Mouse (Mus musculus): ENCODE measurements around the gene Exoc4.

The Exoc4 gene

DNA sequence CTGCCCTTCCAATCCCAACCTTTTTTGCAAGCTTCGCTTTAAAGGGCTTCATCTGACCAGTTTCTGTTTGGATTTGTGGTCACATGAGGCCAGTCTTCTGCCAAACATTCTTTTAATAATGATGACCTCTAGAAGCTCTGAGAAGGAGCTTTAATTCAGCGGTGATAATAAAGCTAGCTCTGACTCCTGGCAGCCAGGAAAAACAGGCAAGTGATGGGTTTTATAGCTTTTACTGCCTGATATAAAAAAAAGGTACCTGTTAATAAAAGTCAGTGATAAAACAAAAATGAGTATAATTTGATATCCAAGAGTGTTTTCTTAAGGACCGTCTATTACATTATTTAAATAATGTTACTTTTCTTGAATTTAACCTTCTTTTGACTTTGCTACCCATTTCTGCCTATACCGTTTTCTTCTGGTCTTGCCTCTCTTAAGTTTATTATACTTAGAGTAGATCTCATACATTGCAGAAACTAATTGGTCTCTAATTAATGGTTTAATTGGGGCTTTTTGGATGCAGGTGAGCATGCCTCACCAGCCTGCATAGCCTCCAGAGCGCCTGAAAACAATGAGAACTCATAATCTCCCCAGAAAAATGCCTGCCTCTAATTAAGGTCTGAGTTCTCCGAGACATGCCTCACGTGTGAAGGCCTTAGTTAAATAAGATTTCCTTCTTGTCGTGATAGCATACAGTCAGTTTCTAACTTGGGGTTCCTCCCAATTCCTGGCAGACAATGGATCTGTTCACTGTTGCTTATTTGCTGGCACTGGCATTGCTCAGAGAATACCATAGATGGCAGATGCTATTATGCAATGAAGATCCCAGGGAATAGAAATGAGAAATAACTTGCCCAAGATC lies 681.4 kb downstream of the Exoc4 start:
- DNase-seq (ENCODE audit: low spot score in 2 of 2) = no peak

- DNase-seq (ENCODE audit: low spot score in 2 of 2) = no peak
These were observed 689.0 kb downstream of the Exoc4 start for GRCm38 (mm10) chr6:33937906-33938305.

GRCm38 (mm10) chr6:33939169-33939568 lies 690.3 kb downstream of the Exoc4 start:
- DNase-seq (ENCODE audit: low spot score in 2 of 2) = no peak

- DNase-seq (ENCODE audit: low spot score in 2 of 2) = peak; percentile 5 to 31
These were observed 698.1 kb downstream of the Exoc4 start for GRCm38 (mm10) chr6:33946911-33947489.

DNA sequence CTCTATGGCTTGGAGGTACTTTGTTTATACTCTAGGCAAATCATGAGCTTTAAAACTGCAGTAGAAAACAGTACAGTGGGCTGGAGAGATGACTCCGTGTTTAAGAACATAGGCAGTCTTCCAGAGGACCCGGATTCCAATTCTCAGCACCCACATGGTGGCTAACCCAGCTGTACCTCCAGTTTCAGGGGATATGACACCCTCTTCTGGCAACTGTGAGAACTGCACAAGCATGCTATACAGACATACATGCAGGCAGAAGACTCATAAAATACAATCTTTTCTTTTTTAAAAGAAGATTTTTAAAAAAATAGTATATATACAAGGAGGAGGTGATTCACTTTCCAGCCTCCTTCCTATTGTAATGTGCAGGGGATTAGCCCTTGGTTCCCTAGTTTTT lies 701.2 kb downstream of the Exoc4 start:
- DNase-seq (ENCODE audit: low spot score in 2 of 2) = no peak

DNA sequence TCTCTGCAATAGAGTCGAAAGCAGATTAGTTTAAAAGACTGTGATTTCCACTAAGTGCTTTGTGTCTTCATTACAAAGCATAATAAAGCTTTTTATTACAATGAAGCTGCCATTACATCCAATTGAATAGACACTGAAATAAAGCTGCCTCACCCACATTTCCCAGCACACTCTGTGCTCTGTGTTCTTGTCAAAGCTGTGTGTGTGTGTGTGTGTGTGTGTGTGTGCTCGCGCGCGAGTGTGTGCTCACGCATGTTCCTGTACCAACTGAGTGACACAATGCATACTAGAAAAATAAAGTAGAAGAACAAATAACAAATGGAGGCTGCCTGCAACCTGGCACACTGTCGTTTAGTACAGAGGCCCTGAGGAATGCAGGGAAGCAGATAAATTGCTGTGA lies 706.6 kb downstream of the Exoc4 start:
- DNase-seq (ENCODE audit: low spot score in 2 of 2) = no peak

- DNase-seq (ENCODE audit: low spot score in 2 of 2) = no peak
These were observed 709.4 kb downstream of the Exoc4 start for GRCm38 (mm10) chr6:33958281-33958680.

DNA sequence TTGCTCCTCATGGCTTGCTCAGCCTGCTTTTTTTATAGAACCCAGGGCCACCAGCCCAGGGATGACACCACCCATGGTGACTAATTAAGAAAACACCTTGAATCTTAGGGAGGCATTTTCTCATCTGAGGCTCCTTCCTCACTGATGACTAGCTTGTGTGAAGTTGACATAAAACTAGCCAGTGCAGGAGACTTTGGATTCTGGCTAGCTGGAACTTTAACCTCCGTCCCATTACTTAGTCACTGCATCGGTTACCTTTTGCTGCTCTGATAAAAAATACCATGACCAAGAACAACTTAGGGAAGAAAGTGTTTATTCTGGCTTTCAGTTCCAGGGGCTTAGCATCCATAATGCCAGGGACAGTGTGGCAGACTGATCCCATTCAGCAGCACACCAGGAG lies 711.9 kb downstream of the Exoc4 start:
- no peak for DNase-seq (ENCODE audit: low spot score in 2 of 2)

- no peak for DNase-seq (ENCODE audit: low spot score in 2 of 2)
These were observed 714.2 kb downstream of the Exoc4 start for GRCm38 (mm10) chr6:33963092-33963491.

DNA sequence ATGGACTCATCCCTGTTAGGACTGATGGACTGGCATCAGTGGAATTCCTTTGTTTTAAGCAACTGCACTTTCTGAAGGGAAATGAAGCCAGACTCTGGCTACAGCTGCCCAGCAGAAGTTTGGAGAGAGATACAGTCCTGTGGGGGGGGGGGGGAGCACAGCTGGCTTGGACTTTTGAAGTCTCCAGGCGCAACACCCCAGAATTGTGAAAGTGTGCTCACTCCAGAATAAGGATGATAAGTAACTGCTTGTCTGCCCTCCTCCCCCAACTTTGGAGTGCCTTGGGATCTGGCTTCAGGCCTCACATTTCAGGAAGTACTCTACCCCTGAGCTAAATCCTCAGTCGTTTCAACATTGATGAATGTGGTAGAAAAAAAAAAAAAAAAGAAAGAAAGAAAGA lies 716.7 kb downstream of the Exoc4 start:
- no peak for DNase-seq (ENCODE audit: low spot score in 2 of 2)

DNA sequence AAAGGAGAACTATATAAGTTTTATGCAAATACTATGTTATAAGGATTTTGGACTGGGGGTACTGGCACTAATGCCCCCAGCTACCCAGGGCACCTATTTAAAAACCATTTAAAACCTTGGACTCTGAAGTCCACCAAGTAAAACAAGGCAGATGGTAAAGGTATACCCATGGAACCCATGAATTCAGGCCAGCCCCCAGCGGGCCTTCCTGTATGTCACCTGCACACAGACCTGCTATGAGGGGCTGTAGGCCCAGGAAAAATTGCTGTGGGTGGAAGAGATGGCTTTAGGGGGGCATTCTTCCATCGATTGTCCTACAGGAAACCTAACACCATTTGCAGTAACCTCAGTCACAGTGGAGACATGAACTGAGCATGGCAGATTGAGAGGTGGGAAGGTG lies 719.9 kb downstream of the Exoc4 start:
- no peak for DNase-seq (ENCODE audit: low spot score in 2 of 2)

- DNase-seq (ENCODE audit: low spot score in 2 of 2) = no peak
These were observed 723.9 kb downstream of the Exoc4 start for GRCm38 (mm10) chr6:33972801-33973200.

DNA sequence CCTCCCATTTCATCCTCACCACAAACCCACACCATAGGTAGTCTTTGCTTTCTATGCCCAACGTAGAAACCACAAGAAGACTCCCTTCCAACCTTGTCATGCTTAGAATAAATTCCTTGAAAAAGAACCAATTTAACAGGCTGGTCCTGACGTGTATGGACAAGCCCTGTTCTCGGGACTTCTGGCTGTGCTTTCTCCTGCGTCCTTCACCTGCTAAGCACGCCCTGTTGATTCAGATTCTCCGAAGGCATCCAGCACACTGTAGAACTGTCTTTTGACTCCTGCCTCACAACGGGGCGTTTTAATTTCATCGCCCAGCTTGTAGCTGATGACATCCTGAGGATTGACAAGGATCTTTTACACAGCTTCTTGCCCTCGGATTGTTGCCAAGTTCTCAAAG lies 727.7 kb downstream of the Exoc4 start:
- no peak for DNase-seq (ENCODE audit: low spot score in 2 of 2)

GRCm38 (mm10) chr6:33977448-33977847 lies 728.6 kb downstream of the Exoc4 start:
- no peak for DNase-seq (ENCODE audit: low spot score in 2 of 2)

DNA sequence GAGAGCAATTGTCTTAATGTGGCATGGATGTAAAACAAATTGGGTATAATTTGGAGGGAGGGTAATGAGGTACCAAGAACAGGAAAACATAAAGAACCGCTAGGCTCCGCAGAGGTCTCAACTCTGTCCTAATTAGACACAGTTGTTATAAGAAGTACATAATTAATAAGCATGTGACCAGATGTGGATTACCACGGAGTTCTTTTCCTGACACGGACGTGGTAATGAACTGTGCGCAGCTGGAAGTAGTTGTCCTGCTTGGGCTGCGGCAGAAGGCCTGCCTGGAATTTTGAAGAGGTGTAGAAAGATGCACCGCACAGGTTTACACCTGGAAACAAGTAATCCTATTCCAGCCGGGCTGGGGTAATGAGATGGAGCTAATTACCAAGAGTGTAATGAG lies 729.0 kb downstream of the Exoc4 start:
- no peak for DNase-seq (ENCODE audit: low spot score in 2 of 2)

DNA sequence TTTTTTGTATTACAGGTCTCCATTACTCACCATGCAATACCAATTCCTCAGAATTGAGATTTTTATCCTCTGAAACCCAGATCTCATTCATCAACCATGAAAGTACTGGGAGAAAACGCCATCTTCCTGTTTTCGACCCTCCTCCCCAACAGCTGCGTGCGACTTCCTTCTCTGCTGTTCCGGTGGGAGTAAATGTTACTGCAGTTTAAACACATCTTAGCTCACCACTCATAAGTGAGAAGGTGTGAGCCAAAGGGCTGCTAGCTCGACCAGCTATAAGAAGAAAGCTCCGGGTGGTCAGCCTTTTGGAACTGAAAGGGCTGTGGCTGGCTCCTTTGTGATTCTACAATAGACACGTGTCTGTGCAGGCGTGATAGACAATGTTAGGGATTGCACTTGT lies 733.8 kb downstream of the Exoc4 start:
- DNase-seq (ENCODE audit: low spot score in 2 of 2) = peak; percentile 8 to 37

DNA sequence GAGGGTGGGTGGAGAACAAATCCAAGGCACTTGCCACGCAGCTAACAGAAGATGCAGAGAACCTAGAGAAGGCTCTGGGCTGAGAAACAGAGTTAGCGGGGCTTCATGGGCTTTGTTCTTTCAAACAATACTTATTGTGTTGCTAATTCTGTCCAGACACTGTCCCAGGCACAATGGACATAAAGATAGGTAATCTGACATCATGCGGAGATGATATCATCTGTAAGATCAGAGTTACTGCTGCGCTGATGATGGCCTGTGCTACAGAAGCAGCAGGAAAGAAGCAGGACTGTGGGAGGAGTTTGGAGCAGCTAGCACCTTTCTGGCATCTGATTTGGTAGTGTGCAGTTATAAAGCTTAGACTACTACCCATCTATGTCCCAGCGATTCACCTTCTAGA lies 738.2 kb downstream of the Exoc4 start:
- no peak for DNase-seq (ENCODE audit: low spot score in 2 of 2)

GRCm38 (mm10) chr6:33992213-33993034 lies 743.5 kb downstream of the Exoc4 start:
- no peak for DNase-seq (ENCODE audit: low spot score in 2 of 2)

GRCm38 (mm10) chr6:33993842-33994241 lies 745.0 kb downstream of the Exoc4 start:
- DNase-seq (ENCODE audit: low spot score in 2 of 2) = no peak

- DNase-seq (ENCODE audit: low spot score in 2 of 2) = no peak
These were observed 749.7 kb downstream of the Exoc4 start for GRCm38 (mm10) chr6:33998590-33998989.

- no peak for DNase-seq (ENCODE audit: low spot score in 2 of 2)
These were observed 750.6 kb downstream of the Exoc4 start for GRCm38 (mm10) chr6:33999530-33999929.

DNA sequence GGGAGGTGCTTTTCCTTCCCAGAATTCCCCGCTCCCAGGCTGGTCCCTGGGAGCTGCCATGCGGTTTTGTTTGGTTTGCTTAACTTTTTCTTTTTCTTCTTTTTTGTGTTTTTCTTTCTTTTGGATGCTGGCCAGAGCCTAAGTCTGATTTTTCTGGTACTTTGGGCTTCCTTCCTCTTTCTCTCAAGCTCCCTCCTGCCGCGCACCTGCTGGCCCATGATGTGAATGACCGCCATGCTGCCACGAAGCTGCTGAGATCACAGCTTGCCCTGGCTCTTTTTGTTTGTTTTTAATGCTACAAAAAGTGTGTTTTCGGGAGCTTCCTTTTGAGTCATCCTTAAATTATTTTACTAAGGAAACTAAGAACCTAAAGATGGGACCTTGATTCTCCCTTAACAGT lies 751.8 kb downstream of the Exoc4 start:
- DNase-seq (ENCODE audit: low spot score in 2 of 2) = no peak

- DNase-seq (ENCODE audit: low spot score in 2 of 2) = no peak
These were observed 754.1 kb downstream of the Exoc4 start for GRCm38 (mm10) chr6:34003033-34003432.

Data from thymus, postnatal 10 days (tissue).